In the genomic region with DNA sequence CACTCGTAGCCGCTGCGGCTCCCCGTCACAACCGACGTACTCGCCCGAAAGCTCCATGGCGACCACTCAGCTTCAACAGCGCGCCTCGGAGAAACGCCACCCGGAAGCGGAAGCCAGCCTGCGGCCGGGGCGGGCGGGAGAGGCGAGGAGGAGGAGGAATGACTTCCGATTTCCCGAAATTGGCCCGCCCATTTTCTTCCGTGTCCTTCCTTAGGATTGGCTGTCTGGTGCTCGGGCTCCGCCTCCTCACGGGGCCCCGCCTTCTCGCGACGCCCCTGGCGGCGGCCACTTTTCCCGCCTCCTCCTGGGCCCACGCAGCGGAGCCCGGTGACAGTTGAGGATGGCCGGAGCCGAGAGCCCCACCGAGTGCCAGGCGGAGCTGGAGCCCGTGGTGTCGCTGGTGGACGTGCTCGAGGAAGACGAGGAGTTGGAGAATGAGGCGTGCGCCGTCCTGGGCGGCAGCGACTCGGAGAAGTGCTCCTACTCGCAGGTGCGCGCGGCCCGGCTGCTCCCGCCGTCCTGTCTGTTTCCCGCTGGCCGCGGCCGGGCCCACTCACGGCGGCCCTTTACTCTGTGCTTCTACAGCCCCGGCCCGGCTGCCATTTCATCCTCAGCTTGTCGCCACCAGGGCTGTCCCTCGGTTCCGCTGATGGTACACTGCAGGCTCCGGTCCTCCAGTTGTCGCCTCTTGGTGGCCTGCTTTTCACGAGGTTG, we compare ENCODE assay signal across 8 mouse cellular contexts. TPM values are rescaled to one million over a fixed set of nuclear protein-coding genes. Genes with fewer than 3 reads are reported as not detected.
DNase-seq lines count a peak whose midpoint lies in the region; ATAC-seq lines count a peak whose summit lies in the region.

A gene (minus strand): TSS at position 77 of the 714 bp plus-strand sequence.
A gene (minus strand): TSS at position 115 of the 714 bp plus-strand sequence.
A gene (plus strand): TSS at position 279 of the 714 bp plus-strand sequence.

- H3K27me3 ChIP-seq in hindbrain, embryonic 14.5 days (ENCODE audit: control insufficient read depth, insufficient read depth, low read length): no peaks in the 10 kb centered on the region

- H3K4me3 ChIP-seq in hindbrain, embryonic 14.5 days (replicated peaks; ENCODE audit: low read length): peak within 1 kb of the TSS; percentile 79

- no peaks in the 10 kb centered on the region for H3K9me3 ChIP-seq in hindbrain, embryonic 14.5 days (ENCODE audit: control insufficient read depth, low read length)

- peak within 1 kb of the TSS; percentile 90 for H3K27ac ChIP-seq in hindbrain, embryonic 14.5 days

- H3K4me1 ChIP-seq in hindbrain, embryonic 14.5 days (replicated peaks; ENCODE audit: control insufficient read depth, insufficient read depth, low read length): peaks cover 19% of the 10 kb centered on the region

- peak within 1 kb of the TSS; percentile 65 for H3K4me2 ChIP-seq in hindbrain, embryonic 14.5 days (replicated peaks)

- peaks cover 12% of the 10 kb centered on the region for H3K36me3 ChIP-seq in hindbrain, embryonic 14.5 days (replicated peaks; ENCODE audit: control insufficient read depth, insufficient read depth)

- WGBS in hindbrain, embryonic 14.5 days: under 1% methylated on average over 73 of the region's 73 CpGs

- DNase-seq in R1 (ENCODE audit: low read depth, low spot score): peak; percentile 99
- peak; percentile 97 for DNase-seq in cerebellum, postnatal 25 days
- peak; percentile 84 to 94 for DNase-seq in frontal cortex, postnatal 25 days (ENCODE audit: low spot score in 2 of 2)
- DNase-seq in hindbrain, embryonic 14.5 days (ENCODE audit: low spot score): peak; percentile 97
- DNase-seq in layer of hippocampus, postnatal 36 days: peak; percentile 96 to 97
- DNase-seq in lung, postnatal 36 days: peak; percentile 98
- DNase-seq in retina, postnatal 1 day: peak; percentile 99
- peak; percentile 95 to 96 for DNase-seq in urinary bladder, adult 18-20 months (ENCODE audit: low spot score in 2 of 2)

- peak within 1 kb of the TSS; percentile 74 for H3K9ac ChIP-seq in hindbrain, embryonic 14.5 days

- ATAC-seq in hindbrain, embryonic 14.5 days (ENCODE audit: low FRiP score): peak; percentile 98

RNA-seq across cellular contexts. Expression of the first gene that starts in this region (rescaled TPM):
- not detected in 2 replicates for polyA plus RNA-seq in hindbrain, embryonic 14.5 days (2014; fragmentation: Nextera tagmentation; extraction: Ambion mirVana)
- total RNA-seq in layer of hippocampus, postnatal 36 days (2021): not detected

RNA-seq across cellular contexts. Expression of the second gene that starts in this region (rescaled TPM):
- 40.2 and 45.7 TPM in 2 replicates for polyA plus RNA-seq in hindbrain, embryonic 14.5 days (2014; fragmentation: Nextera tagmentation; extraction: Ambion mirVana)
- 10 to 100 TPM; 13.2 to 14.4 TPM for total RNA-seq in layer of hippocampus, postnatal 36 days (2021)

RNA-seq across cellular contexts. Expression of the third gene that starts in this region (rescaled TPM):
- polyA plus RNA-seq in hindbrain, embryonic 14.5 days (2014; fragmentation: Nextera tagmentation; extraction: Ambion mirVana): 44.8 and 48.6 TPM in 2 replicates
- 10 to 100 TPM; 32.1 to 34.2 TPM for total RNA-seq in layer of hippocampus, postnatal 36 days (2021)

Comparison
In these comparisons a context has a peak if more than half of its experiments do, and no peak if none do; other contexts are left out.
1. Peak in every context shown above with its lines: DNase-seq, ATAC-seq, H3K4me3 ChIP-seq and H3K27ac ChIP-seq.